Mouse (Mus musculus): ENCODE measurements at regions not wholly inside any gene's neighbourhood (a gene's known extent, or its start where the extent isn't known, plus 50 kb on each side); places are given as distances from the start of the nearest gene placed in this dataset.

DNA sequence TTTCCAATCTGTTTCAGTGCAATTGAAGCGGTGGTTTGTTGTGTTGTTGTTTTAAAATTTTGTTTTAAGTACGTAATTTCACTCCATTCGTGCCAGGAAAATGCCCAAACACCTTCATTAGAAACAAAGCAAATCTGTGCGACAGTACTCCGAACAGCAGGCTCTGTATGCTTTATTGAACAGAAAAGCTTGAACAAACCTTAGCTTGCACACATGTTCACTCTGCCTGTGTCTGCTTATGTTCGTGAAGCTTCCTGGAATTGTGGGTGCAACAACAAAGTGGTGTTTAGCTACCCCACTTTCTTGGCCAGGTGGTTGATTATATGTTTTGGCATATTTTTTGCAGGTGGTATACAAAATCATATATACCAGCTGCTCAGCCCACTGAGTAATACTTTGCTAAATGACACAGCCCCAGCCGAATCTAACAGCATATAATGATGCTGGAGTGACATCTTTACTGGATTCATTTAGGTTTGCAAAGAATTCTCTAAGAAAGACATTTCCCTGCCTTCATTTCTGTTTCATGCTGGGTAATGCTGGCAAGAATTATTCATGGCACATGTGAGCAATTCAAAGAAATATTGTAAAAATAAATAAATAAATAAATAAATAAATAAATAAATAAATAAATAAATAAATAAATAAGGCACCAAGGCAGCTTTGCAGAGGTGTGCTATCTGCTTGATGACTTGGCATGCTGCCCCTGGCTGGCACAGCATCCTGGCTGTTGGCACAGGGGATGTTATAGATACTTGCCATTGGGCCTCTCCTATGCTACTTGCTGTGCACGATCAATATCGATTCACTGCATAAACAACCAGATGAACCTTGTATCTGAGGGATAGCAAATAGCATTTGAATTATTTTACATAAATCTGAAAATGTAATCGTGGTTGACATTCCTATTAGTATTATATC is 679.9 kb downstream of the Dach1 start:
- no peak for TF ChIP-seq POU5F1 (IDR thresholded peaks at IDR 0.05; ENCODE audit: borderline replicate concordance, low read length)
- TF ChIP-seq NANOG (IDR thresholded peaks at IDR 0.05; ENCODE audit: borderline replicate concordance, low read length): no peak
- no peak for TF ChIP-seq CTCF (conservative IDR thresholded peaks at IDR 0.05; ENCODE audit: low read length)
- Histone ChIP-seq H3K4me1 (replicated peaks; ENCODE audit: low read depth, low read length) (no peaks in the 10 kb centered on the region), H3K4me3 (replicated peaks; ENCODE audit: low read length) (no peak overlapping the region), H3K9me3 (ENCODE audit: low read length) (no peaks in the 10 kb centered on the region), H3K36me3 (ENCODE audit: insufficient read depth, low read length) (no peaks in the 10 kb centered on the region), H3K27me3 (ENCODE audit: insufficient read depth, low read length) (no peaks in the 10 kb centered on the region)

DNA sequence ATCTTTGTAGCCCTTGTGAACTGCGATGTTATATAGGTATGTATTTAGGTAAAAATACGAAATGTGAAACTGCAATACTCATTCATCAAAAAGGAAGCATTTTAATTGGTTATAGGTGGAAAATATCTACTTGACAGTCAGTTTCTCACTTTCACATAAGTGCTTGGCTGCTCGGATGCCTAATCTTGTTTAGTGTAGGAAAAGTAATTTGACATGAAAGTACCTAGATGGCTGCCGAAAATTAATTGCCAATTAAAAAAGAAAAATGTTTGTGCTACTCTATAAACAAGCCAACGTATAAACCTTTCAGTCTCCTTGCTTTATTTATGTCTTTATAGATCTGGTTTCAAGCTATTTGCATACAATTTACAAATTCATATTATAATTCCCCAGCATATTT is 691.3 kb downstream of the Dach1 start:
- H3K9me3 ChIP-seq (ENCODE audit: low read length): no peaks in the 10 kb centered on the region
- TF ChIP-seq POU5F1 (IDR thresholded peaks at IDR 0.05; ENCODE audit: borderline replicate concordance, low read length) (no peak), CTCF (conservative IDR thresholded peaks at IDR 0.05; ENCODE audit: low read length) (no peak), NANOG (IDR thresholded peaks at IDR 0.05; ENCODE audit: borderline replicate concordance, low read length) (no peak)
- H3K27me3 ChIP-seq (ENCODE audit: insufficient read depth, low read length): no peaks in the 10 kb centered on the region
- no peaks in the 10 kb centered on the region for H3K4me1 ChIP-seq (replicated peaks; ENCODE audit: low read depth, low read length)
- no peaks in the 10 kb centered on the region for H3K36me3 ChIP-seq (ENCODE audit: insufficient read depth, low read length)
- H3K4me3 ChIP-seq (replicated peaks; ENCODE audit: low read length): no peak overlapping the region

DNA sequence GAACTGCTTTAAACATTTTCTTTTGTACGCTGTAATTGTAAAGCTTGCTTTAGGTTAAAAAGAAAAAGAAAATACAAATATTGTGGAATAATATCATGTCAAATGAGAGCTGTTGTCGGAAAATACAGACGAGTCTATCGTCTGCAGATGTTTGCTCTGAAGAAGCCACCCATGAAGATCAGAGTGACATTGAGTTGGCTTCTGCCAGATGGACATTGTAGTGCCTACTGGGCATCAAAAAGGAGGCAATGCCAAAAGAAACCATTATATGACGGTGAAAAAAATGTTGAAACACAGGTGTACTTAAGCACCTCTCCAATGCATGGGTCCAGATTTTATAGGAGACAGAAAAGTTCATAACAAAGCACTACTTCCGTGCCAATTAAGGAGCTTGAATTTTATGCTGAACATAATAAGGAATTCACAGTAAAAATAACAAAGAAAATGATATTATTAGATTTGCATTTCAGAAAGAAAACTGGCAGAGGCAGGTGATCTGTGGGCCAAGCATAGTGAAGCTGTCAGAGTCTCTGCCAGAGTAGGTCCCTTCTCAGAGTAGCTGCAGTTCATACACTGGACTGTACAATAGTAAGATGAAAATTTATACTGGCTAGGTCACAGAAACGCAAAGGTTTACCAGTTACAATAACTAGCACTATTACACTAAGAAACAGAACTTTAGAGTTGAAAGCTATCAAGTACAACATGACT is 718.9 kb downstream of the Dach1 start:
- Histone ChIP-seq H3K27me3 (ENCODE audit: insufficient read depth, low read length) (no peaks in the 10 kb centered on the region), H3K36me3 (ENCODE audit: insufficient read depth, low read length) (no peaks in the 10 kb centered on the region), H3K9me3 (ENCODE audit: low read length) (no peaks in the 10 kb centered on the region), H3K4me3 (replicated peaks; ENCODE audit: low read length) (no peak overlapping the region), H3K4me1 (replicated peaks; ENCODE audit: low read depth, low read length) (no peaks in the 10 kb centered on the region)
- TF ChIP-seq NANOG (IDR thresholded peaks at IDR 0.05; ENCODE audit: borderline replicate concordance, low read length) (no peak), POU5F1 (IDR thresholded peaks at IDR 0.05; ENCODE audit: borderline replicate concordance, low read length) (no peak), CTCF (conservative IDR thresholded peaks at IDR 0.05; ENCODE audit: low read length) (no peak)

DNA sequence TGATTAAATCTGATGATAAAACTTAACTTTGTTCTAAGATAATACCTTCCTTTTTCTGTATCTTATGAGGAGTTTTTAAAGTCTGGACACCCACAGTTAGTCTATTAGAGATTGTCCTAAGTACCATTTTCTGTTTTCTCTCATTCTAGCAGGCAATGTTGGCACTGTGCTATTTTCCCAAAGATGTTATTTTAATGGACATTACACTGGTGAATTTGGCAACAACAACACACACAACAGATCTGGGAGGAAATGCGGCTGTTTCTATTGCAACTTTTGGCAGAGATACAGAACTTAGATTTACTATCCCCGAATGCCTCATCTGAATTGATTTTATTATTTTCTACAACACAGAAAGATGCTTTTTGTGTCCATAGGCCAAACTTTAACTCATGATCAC is 720.9 kb downstream of the Dach1 start:
- H3K9me3 ChIP-seq (ENCODE audit: low read length): no peaks in the 10 kb centered on the region
- H3K4me3 ChIP-seq (replicated peaks; ENCODE audit: low read length): no peak overlapping the region
- no peaks in the 10 kb centered on the region for H3K36me3 ChIP-seq (ENCODE audit: insufficient read depth, low read length)
- H3K27me3 ChIP-seq (ENCODE audit: insufficient read depth, low read length): no peaks in the 10 kb centered on the region
- no peaks in the 10 kb centered on the region for H3K4me1 ChIP-seq (replicated peaks; ENCODE audit: low read depth, low read length)
- TF ChIP-seq NANOG (IDR thresholded peaks at IDR 0.05; ENCODE audit: borderline replicate concordance, low read length) (no peak), CTCF (conservative IDR thresholded peaks at IDR 0.05; ENCODE audit: low read length) (no peak), POU5F1 (IDR thresholded peaks at IDR 0.05; ENCODE audit: borderline replicate concordance, low read length) (no peak)

DNA sequence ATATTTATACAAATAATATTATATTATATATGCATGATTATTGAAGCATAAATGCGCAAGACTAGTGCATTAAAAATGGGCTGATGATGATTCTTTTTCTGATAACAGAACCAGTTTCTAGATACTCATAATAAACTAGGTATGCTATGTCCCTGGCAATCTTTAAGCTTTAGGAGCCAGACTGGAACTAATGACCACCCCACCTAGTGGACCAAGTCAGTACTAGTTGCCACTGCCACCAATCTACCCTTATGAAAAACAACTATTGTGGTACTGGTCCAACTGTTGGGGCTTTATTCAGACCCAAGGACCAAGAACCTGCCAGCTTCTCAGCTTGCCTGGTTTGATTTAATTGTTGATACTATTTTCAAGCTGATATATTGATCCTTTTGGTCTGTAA is 722.8 kb downstream of the Dach1 start:
- no peak overlapping the region for H3K4me3 ChIP-seq (replicated peaks; ENCODE audit: low read length)
- TF ChIP-seq NANOG (IDR thresholded peaks at IDR 0.05; ENCODE audit: borderline replicate concordance, low read length): no peak
- TF ChIP-seq POU5F1 (IDR thresholded peaks at IDR 0.05; ENCODE audit: borderline replicate concordance, low read length): no peak
- TF ChIP-seq CTCF (conservative IDR thresholded peaks at IDR 0.05; ENCODE audit: low read length): no peak; the same call in 1 of the 2 replicates
- no peaks in the 10 kb centered on the region for H3K9me3 ChIP-seq (ENCODE audit: low read length)
- no peaks in the 10 kb centered on the region for H3K27me3 ChIP-seq (ENCODE audit: insufficient read depth, low read length)
- no peaks in the 10 kb centered on the region for H3K4me1 ChIP-seq (replicated peaks; ENCODE audit: low read depth, low read length)
- no peaks in the 10 kb centered on the region for H3K36me3 ChIP-seq (ENCODE audit: insufficient read depth, low read length)

DNA sequence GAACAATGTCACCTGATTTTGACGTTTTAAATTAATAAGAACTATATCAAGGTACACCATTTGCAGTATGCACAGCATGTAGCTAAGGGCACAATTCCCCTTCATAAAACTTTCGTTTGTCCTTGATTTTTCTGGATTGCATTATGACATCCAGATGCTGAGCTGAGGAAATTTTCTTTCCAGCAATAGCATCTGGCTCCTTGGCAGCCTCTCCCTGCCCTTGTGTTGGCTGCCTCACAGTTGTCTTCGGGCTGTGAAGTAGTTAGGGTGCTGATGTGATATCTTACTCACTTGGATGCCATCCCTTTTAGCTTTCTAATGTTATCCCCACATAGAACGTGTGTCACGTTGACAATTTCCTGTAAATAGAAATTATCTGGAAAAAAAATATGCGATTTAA is 729.2 kb downstream of the Dach1 start:
- Histone ChIP-seq H3K9me3 (ENCODE audit: low read length) (no peaks in the 10 kb centered on the region), H3K4me1 (replicated peaks; ENCODE audit: low read depth, low read length) (no peaks in the 10 kb centered on the region), H3K36me3 (ENCODE audit: insufficient read depth, low read length) (no peaks in the 10 kb centered on the region), H3K4me3 (replicated peaks; ENCODE audit: low read length) (no peak overlapping the region), H3K27me3 (ENCODE audit: insufficient read depth, low read length) (no peaks in the 10 kb centered on the region)
- TF ChIP-seq NANOG (IDR thresholded peaks at IDR 0.05; ENCODE audit: borderline replicate concordance, low read length) (no peak), POU5F1 (IDR thresholded peaks at IDR 0.05; ENCODE audit: borderline replicate concordance, low read length) (no peak), CTCF (conservative IDR thresholded peaks at IDR 0.05; ENCODE audit: low read length) (no peak)

DNA sequence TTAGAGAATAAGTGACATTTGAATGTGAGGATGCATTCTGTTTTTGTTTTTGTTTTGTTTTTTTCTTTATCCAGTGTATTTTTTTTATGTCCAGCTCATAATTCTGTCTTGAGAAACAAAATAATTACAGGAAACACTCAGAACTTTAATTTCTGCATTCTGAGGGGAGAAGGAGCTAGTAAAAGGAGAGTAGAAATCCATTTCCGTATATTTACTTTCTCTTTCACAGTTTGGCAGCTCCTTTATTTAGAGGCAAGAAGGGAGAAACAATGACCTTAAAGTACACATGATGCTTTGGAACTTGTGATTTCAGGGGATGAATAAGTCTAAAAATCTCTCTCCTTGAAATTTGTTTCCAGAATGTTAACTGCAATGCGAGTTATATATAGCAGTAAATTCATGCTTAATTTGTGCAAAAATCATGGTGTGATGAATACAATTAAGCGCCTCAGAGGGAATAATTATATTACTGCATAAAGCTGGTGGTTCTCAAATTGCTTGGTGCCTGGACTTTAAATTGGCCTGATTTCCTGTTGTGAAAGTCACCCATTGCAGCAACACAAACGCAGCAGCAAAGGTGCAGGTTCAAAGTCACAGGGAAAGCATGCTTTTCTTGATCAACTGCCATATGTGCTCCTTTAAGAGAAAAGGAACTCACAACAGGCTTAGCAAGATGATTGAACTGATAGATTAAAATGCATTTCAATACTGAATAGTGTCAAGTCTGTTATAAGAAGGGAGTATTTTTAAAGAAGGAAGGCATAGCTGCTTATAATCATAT is 733.9 kb downstream of the Dach1 start:
- Histone ChIP-seq H3K27me3 (ENCODE audit: insufficient read depth, low read length) (no peaks in the 10 kb centered on the region), H3K9me3 (ENCODE audit: low read length) (no peaks in the 10 kb centered on the region), H3K4me3 (replicated peaks; ENCODE audit: low read length) (no peak overlapping the region), H3K36me3 (ENCODE audit: insufficient read depth, low read length) (no peaks in the 10 kb centered on the region), H3K4me1 (replicated peaks; ENCODE audit: low read depth, low read length) (no peaks in the 10 kb centered on the region)
- TF ChIP-seq NANOG (IDR thresholded peaks at IDR 0.05; ENCODE audit: borderline replicate concordance, low read length): no peak
- no peak for TF ChIP-seq POU5F1 (IDR thresholded peaks at IDR 0.05; ENCODE audit: borderline replicate concordance, low read length)
- no peak for TF ChIP-seq CTCF (conservative IDR thresholded peaks at IDR 0.05; ENCODE audit: low read length)

DNA sequence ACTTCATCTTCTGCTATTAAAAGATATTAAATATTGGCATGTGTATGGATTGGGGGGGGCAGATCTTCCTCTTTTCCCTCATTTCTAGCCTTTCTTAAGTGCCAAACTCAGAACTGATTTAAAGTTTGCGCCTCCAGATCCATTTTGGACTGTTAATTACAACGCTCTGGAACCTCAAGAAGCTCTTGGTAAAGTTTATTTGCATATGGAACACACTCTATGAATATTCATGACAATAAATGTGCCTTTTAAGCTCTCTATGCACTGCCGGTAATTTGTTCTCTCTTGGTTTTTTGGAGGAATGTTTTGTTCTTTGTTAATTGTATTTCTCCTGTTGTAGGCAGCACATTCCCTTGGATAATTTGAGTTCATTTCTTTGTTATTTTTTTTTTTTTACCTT is 738.3 kb downstream of the Dach1 start:
- TF ChIP-seq NANOG (IDR thresholded peaks at IDR 0.05; ENCODE audit: borderline replicate concordance, low read length) (no peak), POU5F1 (IDR thresholded peaks at IDR 0.05; ENCODE audit: borderline replicate concordance, low read length) (no peak), CTCF (conservative IDR thresholded peaks at IDR 0.05; ENCODE audit: low read length) (no peak)
- H3K36me3 ChIP-seq (ENCODE audit: insufficient read depth, low read length): no peaks in the 10 kb centered on the region
- H3K27me3 ChIP-seq (ENCODE audit: insufficient read depth, low read length): no peaks in the 10 kb centered on the region
- no peaks in the 10 kb centered on the region for H3K9me3 ChIP-seq (ENCODE audit: low read length)
- H3K4me1 ChIP-seq (replicated peaks; ENCODE audit: low read depth, low read length): no peaks in the 10 kb centered on the region
- no peak overlapping the region for H3K4me3 ChIP-seq (replicated peaks; ENCODE audit: low read length)
